Comparison of ENCODE assay signal across 7 mouse cellular contexts in the genomic region with DNA sequence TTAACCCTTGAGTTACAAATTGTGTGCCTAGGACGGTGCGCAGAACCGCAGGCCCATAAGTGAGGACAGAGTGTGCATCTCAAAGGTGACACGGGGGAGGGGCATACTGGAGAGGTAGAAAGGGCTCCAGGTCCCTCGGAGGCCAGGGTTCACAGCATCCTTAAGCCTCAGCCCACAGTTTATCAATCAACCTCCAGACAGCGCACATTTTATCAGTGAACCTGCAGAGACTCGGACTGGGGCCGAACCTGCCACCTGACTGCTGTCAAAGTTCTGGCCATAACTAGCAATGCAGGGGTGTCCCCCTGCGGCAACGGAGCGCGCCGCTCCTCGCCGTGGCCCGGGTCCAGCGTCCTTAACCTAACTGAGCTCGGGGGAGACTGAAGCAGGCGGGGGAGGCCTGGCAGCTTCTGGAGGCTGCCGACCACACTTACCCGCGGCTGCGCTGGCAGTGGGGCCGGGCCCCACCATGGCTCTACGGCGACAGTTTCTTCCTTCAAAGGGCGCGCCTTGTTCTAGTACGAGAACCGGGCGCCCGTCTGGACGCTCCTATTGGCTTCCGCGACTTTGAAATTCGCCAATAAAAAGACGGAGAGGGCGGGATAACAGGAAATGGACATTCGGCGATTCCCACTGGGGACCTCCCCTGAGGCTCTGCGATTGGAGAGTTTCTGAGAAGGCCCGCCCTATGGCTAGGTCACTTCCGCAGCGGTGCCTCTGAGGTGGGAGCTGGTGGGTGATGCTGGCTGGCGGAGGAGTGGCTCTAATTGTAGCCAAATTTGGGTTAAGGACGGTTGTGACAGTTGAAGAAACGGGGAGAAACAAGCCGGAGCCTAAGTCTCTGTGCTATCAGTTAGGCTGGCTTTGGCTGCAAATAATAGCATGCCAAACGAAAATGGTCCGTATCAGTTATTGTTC. TPM values are rescaled to one million over a fixed set of nuclear protein-coding genes. Genes with fewer than 3 reads are reported as not detected.
DNase-seq lines count a peak whose midpoint lies in the region; ATAC-seq lines count a peak whose summit lies in the region.

A gene (minus strand): TSS at position 542 of the 918 bp plus-strand sequence.

- peak within 1 kb of the TSS; percentile 72 for H3K27ac ChIP-seq in embryonic facial prominence, embryonic 11.5 days (replicated peaks; ENCODE audit: low read depth, low read length)
- peak within 1 kb of the TSS; percentile 93 for H3K27ac ChIP-seq in limb, embryonic 10.5 days
- H3K27ac ChIP-seq in midbrain, embryonic 13.5 days = peak within 1 kb of the TSS; percentile 98

- H3K27me3 ChIP-seq in embryonic facial prominence, embryonic 11.5 days (ENCODE audit: control insufficient read depth, insufficient read depth, low read length) = no peaks in the 10 kb centered on the region
- no peaks in the 10 kb centered on the region for H3K27me3 ChIP-seq in limb, embryonic 10.5 days (ENCODE audit: low read depth, poor library complexity, severe bottlenecking)
- no peaks in the 10 kb centered on the region for H3K27me3 ChIP-seq in midbrain, embryonic 13.5 days

- H3K36me3 ChIP-seq in embryonic facial prominence, embryonic 11.5 days (replicated peaks; ENCODE audit: control insufficient read depth, insufficient read depth, low read depth, low read length) = no peaks in the 10 kb centered on the region
- peaks cover 16% of the 10 kb centered on the region for H3K36me3 ChIP-seq in limb, embryonic 10.5 days
- H3K36me3 ChIP-seq in midbrain, embryonic 13.5 days = no peaks in the 10 kb centered on the region

- peak; percentile 100 for ATAC-seq in embryonic facial prominence, embryonic 11.5 days (replicated peaks; ENCODE audit: insufficient number of reproducible peaks, low FRiP score, low TSS enrichment, low read depth)
- peak; percentile 99 for ATAC-seq in granulocyte monocyte progenitor cell, adult 5-6 weeks (replicated peaks; ENCODE audit: poor library complexity, severe bottlenecking)
- peak; percentile 100 for ATAC-seq in midbrain, embryonic 13.5 days

- DNase-seq in adrenal gland, postnatal 14 days = peak; percentile 98
- DNase-seq in embryonic facial prominence, embryonic 11.5 days (ENCODE audit: low spot score) = peak; percentile 99
- DNase-seq in kidney, adult 11 months = peak; percentile 96
- DNase-seq in limb, embryonic 10.5 days (ENCODE audit: low spot score) = peak; percentile 95
- DNase-seq in spleen, adult 12 weeks (ENCODE audit: low spot score) = peak; percentile 95

- H3K4me3 ChIP-seq in embryonic facial prominence, embryonic 11.5 days (ENCODE audit: low read depth, low read length) = peak within 1 kb of the TSS; percentile 80
- peak within 1 kb of the TSS; percentile 83 for H3K4me3 ChIP-seq in limb, embryonic 10.5 days
- H3K4me3 ChIP-seq in midbrain, embryonic 13.5 days (replicated peaks) = peak within 1 kb of the TSS; percentile 83

- H3K4me2 ChIP-seq in embryonic facial prominence, embryonic 11.5 days (ENCODE audit: low read depth, low read length) = peak within 1 kb of the TSS; percentile 62
- H3K4me2 ChIP-seq in midbrain, embryonic 13.5 days (replicated peaks) = peak within 1 kb of the TSS; percentile 81

- WGBS in embryonic facial prominence, embryonic 11.5 days = under 1% methylated on average over 50 of the region's 50 CpGs
- under 1% methylated on average over 50 of the region's 50 CpGs for WGBS in limb, embryonic 10.5 days
- under 1% methylated on average over 50 of the region's 50 CpGs for WGBS in midbrain, embryonic 13.5 days

- H3K9ac ChIP-seq in embryonic facial prominence, embryonic 11.5 days (replicated peaks; ENCODE audit: low read length) = peak within 1 kb of the TSS; percentile 84
- H3K9ac ChIP-seq in midbrain, embryonic 13.5 days (replicated peaks) = peak within 1 kb of the TSS; percentile 82

- H3K4me1 ChIP-seq in embryonic facial prominence, embryonic 11.5 days (ENCODE audit: control insufficient read depth, insufficient read depth, low read length) = no peaks in the 10 kb centered on the region; the same call in 1 of the 2 replicates
- peaks cover 20% of the 10 kb centered on the region for H3K4me1 ChIP-seq in limb, embryonic 10.5 days
- H3K4me1 ChIP-seq in midbrain, embryonic 13.5 days (replicated peaks) = peaks cover 21% of the 10 kb centered on the region

- no peaks in the 10 kb centered on the region for H3K9me3 ChIP-seq in embryonic facial prominence, embryonic 11.5 days (replicated peaks; ENCODE audit: control insufficient read depth, low read length)
- H3K9me3 ChIP-seq in limb, embryonic 10.5 days (replicated peaks) = no peaks in the 10 kb centered on the region
- H3K9me3 ChIP-seq in midbrain, embryonic 13.5 days = no peaks in the 10 kb centered on the region

RNA-seq across cellular contexts. Expression of the gene that starts here (rescaled TPM):
- 9.3 and 10.4 TPM in 2 replicates for total RNA-seq in adrenal gland, postnatal 14 days (2021)
- 101 and 111 TPM in 2 replicates for polyA plus RNA-seq in embryonic facial prominence, embryonic 11.5 days (2014; fragmentation: Nextera tagmentation; extraction: Ambion mirVana)
- 17.1 and 49.8 TPM in 2 replicates for total RNA-seq in granulocyte monocyte progenitor cell, adult 5-6 weeks (2014; fragmentation: Nextera tagmentation)
- 55.3 and 56.6 TPM in 2 replicates for total RNA-seq in granulocyte monocyte progenitor cell, adult 5-6 weeks (2017)
- polyA plus RNA-seq in limb, embryonic 10.5 days (2016; fragmentation: Nextera tagmentation; extraction: Ambion mirVana) = 56.4 and 62.8 TPM in 2 replicates
- polyA plus RNA-seq in midbrain, embryonic 13.5 days (2015; fragmentation: Nextera tagmentation; extraction: Ambion mirVana) = 18.3 and 19.3 TPM in 2 replicates

Comparison
In these comparisons a context has a peak if more than half of its experiments do, and no peak if none do; other contexts are left out.
1. Peak in every context shown above with its lines: DNase-seq, ATAC-seq, H3K4me3 ChIP-seq and H3K27ac ChIP-seq.